Mouse (Mus musculus) adrenal gland, postnatal 25 days (tissue): ENCODE measurements at regions not wholly inside any gene's neighbourhood (a gene's known extent, or its start where the extent isn't known, plus 50 kb on each side); places are given as distances from the start of the nearest gene placed in this dataset.

ENCODE experiments used
- DNase-seq: peaks from one replicate; pipeline ENCODE4 v3.0.0; 2021; ENCODE audit warnings: mixed read lengths

DNA sequence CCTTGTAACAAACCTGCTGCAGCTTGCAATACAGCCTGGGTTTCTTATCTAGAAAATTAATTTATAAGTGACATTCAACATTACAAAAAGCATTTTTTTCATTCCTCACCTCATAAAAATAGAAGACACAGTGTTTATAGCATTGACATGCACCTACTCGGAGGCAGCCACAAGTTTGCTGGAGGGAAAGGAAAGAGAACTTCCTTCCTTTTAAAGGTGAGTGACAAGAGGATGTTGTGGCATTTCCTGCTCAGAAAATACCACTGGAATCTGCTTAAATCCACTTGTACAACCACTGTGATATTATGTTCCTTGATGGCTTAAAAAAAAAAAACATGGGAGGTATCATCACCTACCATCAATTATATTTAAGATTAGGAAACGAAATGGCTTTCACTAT is 1222.2 kb upstream of the Flrt2 start:
- no peak for DNase-seq

DNA sequence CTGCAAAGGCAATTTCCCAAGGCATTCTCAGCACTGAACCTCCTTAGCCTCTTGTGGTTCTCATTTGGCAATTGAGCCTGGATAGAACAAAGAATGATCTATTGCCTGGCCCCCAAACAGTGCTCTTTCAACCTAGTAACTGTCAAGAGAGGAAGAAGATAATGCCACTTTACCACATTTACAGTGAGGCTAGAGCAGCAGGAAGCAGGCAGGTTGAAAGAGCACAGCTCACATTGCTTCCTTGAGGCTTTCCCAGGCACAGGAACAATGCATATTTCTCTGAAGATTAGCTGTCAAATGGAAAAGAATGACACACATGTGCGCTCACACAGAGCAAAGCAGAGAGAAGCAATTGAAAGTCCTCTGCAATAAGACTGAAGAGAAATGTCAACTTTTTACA is 1221.0 kb upstream of the Flrt2 start:
- DNase-seq, result no peak

DNA sequence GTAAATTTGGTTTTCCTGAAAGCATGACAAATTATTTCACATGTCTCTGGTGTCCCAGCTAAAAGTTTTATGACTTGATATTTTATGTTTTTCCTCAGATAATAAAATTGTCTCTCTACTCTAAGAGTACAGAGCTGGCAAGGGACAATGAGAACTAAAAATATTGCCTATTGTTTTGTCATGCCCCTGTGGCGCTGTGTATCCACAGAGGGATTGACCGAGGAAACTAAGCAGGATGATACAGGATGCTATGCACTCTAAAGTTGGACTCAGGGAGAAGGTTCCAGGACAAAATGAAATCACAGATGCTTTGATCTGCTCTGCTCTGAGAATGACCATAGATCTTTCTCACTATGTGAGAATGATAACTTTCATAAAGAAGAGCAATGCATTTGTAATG is 1203.3 kb upstream of the Flrt2 start:
- DNase-seq, result no peak

DNA sequence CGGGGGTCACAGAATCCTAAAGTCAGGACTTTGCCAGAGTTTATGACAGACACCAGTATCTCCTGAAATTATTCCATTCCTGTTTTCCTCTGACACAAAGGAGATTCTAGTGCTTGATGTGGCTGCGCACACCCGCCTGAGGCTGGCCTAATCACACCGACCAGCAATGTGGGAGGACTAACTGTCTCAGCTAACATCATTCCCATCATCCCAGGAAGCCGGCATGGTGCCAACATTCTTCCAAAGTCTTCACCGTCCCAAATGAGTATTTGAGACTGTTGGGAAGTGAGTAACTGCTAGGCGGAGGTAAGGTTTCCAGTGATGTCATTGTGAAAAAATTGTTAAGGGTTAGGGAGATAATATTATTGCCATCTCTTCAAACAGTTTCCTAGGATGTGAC is 1183.9 kb upstream of the Flrt2 start:
- DNase-seq, result no peak

DNA sequence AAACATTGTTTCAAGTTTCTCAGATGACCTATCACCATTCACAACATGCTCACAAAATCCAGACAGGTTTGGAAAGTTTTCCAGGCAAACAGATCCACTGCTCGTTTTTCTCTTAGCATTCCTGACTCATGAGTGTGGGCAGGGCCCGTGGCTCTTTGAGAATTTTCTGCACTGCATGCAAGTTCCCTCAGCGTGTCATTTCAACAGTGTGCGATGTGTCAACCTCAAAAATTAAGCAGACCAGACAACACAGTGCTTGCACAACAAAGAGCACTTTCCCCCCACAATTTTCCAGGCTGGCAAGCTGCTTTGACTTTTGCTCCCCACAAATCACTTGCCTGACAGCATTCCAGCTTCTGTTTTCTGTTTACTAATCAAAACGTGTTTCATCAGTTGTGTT is 1182.2 kb upstream of the Flrt2 start:
- DNase-seq, result no peak

DNA sequence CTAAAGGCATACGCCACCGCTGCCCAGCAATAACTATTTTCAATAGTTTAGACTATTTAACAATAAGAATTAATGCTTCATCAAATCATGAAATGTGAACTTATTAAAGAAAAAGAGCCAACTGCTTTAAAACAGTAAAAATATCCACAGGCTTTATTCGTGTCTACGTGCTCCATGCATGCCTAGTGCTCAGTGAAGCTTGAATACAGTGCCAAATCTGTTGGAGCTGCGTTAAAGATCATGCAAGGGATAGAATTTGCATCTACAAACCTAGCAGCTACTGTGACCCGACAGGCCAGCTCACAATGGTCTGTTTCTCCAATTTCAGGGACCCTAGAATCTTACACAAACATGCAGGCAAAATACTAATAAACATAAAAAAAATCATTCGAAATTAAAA is 1147.3 kb upstream of the Flrt2 start:
- no peak for DNase-seq

GRCm38 (mm10) chr12:94560374-94561194 is 1131.4 kb upstream of the Flrt2 start:
- no peak for DNase-seq

- no peak for DNase-seq
Observed at GRCm38 (mm10) chr12:94574981-94575380, 1117.0 kb upstream of the Flrt2 start.

DNA sequence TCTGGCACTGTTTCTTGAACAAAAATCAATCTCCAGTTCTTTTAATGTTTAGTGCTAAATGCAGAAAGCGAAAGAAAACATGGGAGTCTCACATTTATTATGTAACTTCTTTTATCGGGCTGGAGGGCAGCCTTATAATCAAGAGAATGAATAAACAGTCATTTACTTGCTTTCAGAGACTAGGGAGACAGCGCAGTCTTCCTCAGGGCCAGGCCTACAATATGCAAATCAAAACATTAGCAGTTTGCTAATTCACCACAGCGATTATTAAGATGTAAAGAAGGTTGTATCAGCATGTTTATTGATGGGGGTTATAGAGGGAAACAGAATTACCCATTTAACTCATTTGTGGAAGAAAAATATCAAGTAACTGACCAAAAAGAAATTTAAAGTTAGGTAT is 1111.7 kb upstream of the Flrt2 start:
- DNase-seq, result no peak

- DNase-seq, result no peak
Observed at GRCm38 (mm10) chr12:94584309-94584708, 1107.7 kb upstream of the Flrt2 start.

GRCm38 (mm10) chr12:94587031-94587430 is 1105.0 kb upstream of the Flrt2 start:
- no peak for DNase-seq

- DNase-seq, result no peak
Observed at GRCm38 (mm10) chr12:94588599-94588998, 1103.4 kb upstream of the Flrt2 start.

DNA sequence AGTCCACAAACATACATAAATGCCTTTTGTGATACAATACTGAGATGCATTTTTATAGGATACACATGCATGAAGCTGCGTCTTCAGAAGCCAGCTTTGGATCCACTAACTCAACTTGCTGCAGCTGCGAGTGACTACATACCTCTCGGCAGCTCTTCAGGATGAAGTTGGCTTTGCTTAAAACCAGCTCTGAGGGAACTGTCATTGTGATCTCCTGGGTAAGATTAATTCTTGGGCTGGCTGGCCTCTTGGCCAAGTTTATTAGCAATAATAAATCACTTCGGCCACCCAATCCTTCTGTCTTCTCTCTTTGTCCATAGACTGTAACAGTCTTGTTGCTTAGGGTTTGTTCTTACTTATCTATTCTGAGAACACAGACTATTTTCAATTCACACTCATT is 1103.0 kb upstream of the Flrt2 start:
- DNase-seq, result no peak

- no peak for DNase-seq
Observed at GRCm38 (mm10) chr12:94605566-94605965, 1086.5 kb upstream of the Flrt2 start.

DNA sequence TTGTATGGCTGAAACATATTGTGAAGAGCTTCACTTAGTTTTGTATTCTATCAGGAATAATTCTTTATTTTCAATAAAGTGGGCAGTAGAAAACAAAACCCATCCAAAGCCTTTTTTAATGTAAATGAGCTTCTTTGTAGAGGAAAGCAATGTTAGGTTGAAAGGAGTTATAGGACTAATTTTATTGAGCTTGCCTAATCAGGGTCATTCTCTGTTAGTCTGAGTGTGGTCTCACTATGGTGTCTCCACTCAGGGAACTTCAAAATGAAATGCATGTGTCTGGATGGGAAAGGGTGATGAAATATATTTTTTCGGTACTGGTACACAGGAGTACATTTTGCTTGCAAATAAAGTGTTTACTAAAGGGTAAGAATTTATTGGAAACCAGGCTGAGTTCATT is 1055.5 kb upstream of the Flrt2 start:
- no peak for DNase-seq

GRCm38 (mm10) chr12:94640153-94640552 is 1051.9 kb upstream of the Flrt2 start:
- no peak for DNase-seq

GRCm38 (mm10) chr12:94645302-94645701 is 1046.7 kb upstream of the Flrt2 start:
- DNase-seq, result no peak

DNA sequence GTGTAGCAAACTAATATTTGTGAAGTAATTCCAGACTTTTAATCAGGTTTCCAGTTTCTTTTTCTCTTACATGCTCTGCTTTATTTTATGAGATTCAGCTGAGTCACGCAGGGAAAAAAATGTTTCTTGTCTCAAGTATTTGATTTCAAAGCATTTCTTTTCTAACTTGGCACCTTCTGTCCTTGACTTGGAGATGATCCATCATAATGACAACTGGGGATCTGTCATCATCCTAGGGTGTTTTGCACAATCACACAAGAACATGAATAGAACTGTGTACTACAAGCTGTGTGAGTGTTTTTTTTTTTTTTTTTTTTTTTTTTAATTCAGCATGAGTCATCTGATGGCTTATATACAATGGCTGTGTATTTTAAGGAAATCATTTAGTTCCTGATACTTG is 1022.0 kb upstream of the Flrt2 start:
- DNase-seq, result no peak

- DNase-seq, result no peak
Observed at GRCm38 (mm10) chr12:94674925-94675324, 1017.1 kb upstream of the Flrt2 start.

DNA sequence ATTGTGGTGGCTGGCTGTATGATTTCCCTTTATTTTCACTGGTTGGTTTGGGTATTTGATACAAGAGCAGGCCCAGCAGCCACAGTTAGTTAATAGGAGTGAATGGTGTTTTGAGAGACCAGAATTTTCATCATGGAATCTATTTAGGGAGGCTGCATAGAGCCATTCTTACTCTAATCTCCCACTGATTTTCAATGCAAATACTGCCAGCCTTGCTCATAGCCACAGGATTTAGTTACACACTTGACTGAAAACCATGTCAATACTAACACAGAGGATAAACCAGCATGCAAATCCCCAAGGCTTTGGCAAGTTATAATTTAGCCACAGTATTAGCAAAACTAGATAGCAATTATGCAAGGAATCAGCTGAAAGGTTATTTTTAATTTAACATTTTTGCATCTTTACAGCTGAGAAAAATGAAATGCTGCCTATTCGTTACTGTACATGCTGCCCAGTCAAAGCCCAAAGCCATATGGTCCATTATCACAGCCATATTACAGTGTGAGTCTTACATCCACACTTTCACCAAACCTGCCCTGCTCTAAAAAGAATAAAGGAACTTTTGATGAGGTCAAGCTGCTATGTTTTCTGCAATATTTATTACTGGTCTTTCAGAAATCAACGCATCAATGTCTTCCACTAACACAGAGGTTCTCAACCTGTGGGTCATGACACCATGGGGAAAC is 1000.5 kb upstream of the Flrt2 start:
- no peak for DNase-seq

DNA sequence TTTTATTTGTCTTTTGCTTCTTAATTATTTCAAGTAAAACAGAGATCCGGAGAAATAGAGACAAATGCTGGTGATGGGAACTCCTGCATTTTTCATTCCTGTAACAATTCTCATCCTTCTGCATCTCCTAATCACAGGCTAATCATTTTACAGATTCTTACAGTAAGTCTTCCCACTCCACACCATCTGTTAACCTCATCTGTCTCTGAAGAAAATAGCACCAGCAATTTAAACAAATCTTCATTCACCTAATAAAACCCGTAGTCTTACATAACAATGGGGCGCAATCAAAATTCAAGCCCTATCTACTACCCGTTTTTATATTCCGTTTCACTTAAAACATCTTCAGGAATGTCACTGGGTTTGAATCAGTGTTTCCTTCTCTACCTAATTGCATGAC is 960.6 kb upstream of the Flrt2 start:
- DNase-seq, result no peak

DNA sequence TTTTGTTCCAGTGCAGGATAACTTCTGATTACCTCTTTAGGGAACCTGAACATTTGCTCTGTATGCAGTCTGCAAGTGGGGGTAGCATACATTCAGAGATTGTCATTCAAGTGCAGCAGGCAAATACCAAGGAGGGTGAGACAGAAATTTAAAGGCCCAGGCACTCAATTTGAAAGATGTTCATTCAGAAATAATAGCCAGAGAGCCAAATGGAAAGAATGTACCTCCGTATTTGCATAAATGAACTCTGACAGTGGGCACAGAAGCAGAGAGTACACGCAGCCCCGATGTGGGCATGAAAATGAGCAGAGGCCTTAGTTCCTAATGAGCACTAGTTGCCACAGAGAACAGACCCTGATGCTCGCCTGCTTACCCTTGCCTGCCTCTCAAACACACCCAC is 958.8 kb upstream of the Flrt2 start:
- DNase-seq, result no peak

DNA sequence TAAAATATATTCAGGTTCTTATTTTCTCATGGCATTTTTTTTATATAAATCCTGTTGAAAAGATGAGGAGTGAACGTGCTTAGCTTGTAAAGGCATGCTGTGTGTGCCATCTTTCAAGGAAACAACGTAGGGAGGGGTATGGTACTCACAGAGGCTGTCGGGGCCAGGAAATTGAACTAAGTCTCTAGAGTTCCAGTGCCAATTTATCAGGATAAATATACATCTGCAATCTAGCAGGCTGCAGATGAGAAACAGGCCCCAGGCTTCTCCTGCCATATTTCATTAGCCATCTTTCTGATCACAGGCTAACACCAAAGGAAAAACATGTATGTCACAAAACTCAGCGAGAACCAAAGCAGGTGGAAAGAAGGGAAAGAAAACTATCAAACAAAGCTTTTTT is 954.8 kb upstream of the Flrt2 start:
- no peak for DNase-seq
